Mouse (Mus musculus): ENCODE results near the gene Gm3460. TPM values are rescaled to one million over a fixed set of nuclear protein-coding genes. Genes with fewer than 3 reads are reported as not detected.
"Not testable (repeated sequence)": the region's sequence is repeated elsewhere in the genome, so short reads cannot be mapped to it uniquely, and the experiment has no call there.

Gene Gm3460
- polyA plus RNA-seq (2014; fragmentation: Nextera tagmentation; extraction: Ambion mirVana), result not detected in 2 replicates

DNA sequence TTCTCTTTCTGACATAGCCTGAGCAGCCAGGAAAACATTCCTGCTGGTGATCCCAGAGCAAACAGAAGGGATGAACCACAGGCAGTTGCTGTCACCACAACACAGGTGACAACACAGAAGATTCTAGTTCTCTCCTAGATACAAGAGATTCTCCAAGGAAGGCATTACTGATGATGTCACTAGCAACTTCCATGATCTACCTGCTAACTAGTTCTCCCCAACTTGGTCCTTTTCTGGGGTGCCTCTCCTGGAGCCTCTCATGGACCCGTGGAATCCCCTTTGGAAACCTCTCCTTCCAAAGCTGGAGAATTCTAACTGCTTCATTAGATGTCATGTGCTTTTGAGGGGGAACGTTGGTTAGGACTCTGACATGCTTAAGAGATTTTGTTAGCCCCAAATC lies at the start of gene Gm3460:
TSS of gene Gm3460 (minus strand) at position 101 of the 400 bp plus-strand sequence.
- not testable (repeated sequence) for H3K4me2 ChIP-seq (replicated peaks; ENCODE audit: low read depth, low read length); H3K9ac ChIP-seq (ENCODE audit: low read depth, low read length); H3K4me1 ChIP-seq (replicated peaks; ENCODE audit: control insufficient read depth, insufficient read depth, low read length); H3K9me3 ChIP-seq (ENCODE audit: control insufficient read depth, low read length); H3K27ac ChIP-seq (ENCODE audit: low read depth, low read length); ATAC-seq (ENCODE audit: low FRiP score); H3K36me3 ChIP-seq (ENCODE audit: control insufficient read depth, insufficient read depth, low read length); H3K4me3 ChIP-seq (ENCODE audit: low read depth, low read length); DNase-seq (ENCODE audit: low spot score); H3K27me3 ChIP-seq (ENCODE audit: control insufficient read depth, insufficient read depth, low read length)
- WGBS, result no CpG with 5 or more reads among the region's 2 CpGs

DNA sequence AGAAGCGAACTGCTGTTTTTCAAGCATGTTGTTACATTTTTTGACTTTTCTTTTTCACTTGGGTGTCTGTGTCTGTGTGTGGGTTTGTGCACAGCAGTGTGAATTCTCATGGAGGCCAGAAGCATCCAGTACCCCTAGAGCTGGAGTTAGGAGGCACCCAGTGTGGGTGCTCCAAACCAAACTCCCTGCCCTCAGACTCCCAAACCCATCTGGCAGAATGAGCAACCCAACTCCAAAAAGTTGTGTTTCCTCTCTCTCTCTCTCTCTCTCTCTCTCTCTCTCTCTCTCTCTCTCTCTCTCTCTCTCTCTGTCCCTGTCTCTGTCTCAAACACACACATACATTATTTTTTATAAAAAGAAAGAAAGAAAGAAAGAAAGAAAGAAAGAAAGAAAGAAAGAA lies 15.8 kb downstream of the Gm3460 start:
- not testable (repeated sequence) for H3K4me2 ChIP-seq (replicated peaks; ENCODE audit: low read depth, low read length); H3K9me3 ChIP-seq (ENCODE audit: control insufficient read depth, low read length); H3K4me3 ChIP-seq (ENCODE audit: low read depth, low read length); H3K27ac ChIP-seq (ENCODE audit: low read depth, low read length); H3K36me3 ChIP-seq (ENCODE audit: control insufficient read depth, insufficient read depth, low read length); H3K27me3 ChIP-seq (ENCODE audit: control insufficient read depth, insufficient read depth, low read length); H3K4me1 ChIP-seq (replicated peaks; ENCODE audit: control insufficient read depth, insufficient read depth, low read length); DNase-seq (ENCODE audit: low spot score); ATAC-seq (ENCODE audit: low FRiP score); H3K9ac ChIP-seq (ENCODE audit: low read depth, low read length)
- no CpG with 5 or more reads among the region's 1 CpGs for WGBS

DNA sequence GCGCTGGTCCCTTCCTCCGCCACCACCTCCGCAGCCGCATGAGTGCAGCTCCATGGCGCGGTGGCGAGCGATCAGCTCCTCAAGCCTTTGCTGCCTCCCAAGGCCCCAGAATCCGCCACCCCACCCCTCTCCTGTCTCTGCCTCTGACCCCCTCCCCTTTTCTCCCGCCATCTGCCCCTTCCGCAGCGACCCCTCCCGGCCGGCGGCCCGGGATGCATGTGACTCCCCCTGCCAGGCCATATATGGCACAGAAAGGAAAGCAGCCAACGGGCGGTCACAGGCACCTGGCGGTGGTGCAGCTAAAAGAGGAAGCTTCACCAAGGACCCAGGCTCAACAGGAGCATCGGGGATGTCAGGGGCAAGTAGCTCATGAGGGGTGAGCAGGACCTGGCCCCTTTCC lies 17.2 kb downstream of the Gm3460 start:
- not testable (repeated sequence) for H3K9me3 ChIP-seq (ENCODE audit: control insufficient read depth, low read length); H3K27ac ChIP-seq (ENCODE audit: low read depth, low read length); H3K36me3 ChIP-seq (ENCODE audit: control insufficient read depth, insufficient read depth, low read length); H3K4me1 ChIP-seq (replicated peaks; ENCODE audit: control insufficient read depth, insufficient read depth, low read length); ATAC-seq (ENCODE audit: low FRiP score); H3K27me3 ChIP-seq (ENCODE audit: control insufficient read depth, insufficient read depth, low read length); H3K9ac ChIP-seq (ENCODE audit: low read depth, low read length)
- DNase-seq (ENCODE audit: low spot score), result peak; percentile 58
- H3K4me3 ChIP-seq (ENCODE audit: low read depth, low read length), result peak overlapping the region; percentile 27
- WGBS, result 2% methylated on average over 16 of the region's 20 CpGs
- H3K4me2 ChIP-seq (replicated peaks; ENCODE audit: low read depth, low read length), result peak overlapping the region; percentile 56

DNA sequence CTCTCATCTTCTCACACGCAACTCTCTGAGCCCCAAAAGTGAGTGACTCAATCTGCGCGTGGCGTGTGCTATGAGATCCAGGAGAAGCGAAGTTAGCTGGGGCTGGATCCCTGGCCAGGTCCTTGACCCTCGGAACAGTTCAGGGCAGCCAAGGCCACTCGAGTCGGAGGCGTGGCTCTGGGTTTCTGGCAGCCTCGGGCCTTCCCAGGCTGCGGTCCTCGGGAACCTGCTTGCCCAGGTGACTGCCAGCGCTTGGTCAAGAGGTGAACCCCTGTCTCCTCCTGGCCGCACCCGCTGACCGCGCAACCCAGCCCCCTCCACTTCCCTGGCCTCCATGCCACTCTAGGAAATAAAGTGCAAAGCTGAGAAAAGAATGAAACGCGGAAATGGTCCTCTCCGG lies 17.7 kb downstream of the Gm3460 start:
- DNase-seq (ENCODE audit: low spot score), result peak; percentile 25
- not testable (repeated sequence) for ATAC-seq (ENCODE audit: low FRiP score); H3K9me3 ChIP-seq (ENCODE audit: control insufficient read depth, low read length); H3K4me1 ChIP-seq (replicated peaks; ENCODE audit: control insufficient read depth, insufficient read depth, low read length); H3K36me3 ChIP-seq (ENCODE audit: control insufficient read depth, insufficient read depth, low read length); H3K9ac ChIP-seq (ENCODE audit: low read depth, low read length); H3K27me3 ChIP-seq (ENCODE audit: control insufficient read depth, insufficient read depth, low read length); H3K27ac ChIP-seq (ENCODE audit: low read depth, low read length)
- WGBS, result 3% methylated on average over 18 of the region's 20 CpGs
- Histone ChIP-seq H3K4me2 (replicated peaks; ENCODE audit: low read depth, low read length) (peak overlapping the region; percentile 56), H3K4me3 (ENCODE audit: low read depth, low read length) (peak overlapping the region; percentile 27)

DNA sequence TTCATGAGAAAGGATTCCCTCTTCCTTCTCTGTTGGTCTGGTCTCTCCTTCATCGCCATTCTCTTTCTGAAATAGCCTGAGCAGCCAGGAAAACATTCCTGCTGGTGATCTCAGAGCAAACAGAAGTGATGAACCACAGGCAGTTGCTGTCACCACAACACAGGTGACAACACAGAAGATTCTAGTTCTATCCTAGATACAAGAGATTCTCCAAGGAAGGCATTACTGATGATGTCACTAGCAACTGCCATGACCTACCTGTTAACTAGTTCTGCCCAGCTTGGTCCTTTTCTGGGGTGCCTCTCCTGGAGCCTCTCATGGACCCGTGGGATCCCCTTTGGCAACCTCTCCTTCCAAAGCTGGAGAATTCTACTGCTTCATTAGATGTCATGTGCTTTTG lies 31.7 kb downstream of the Gm3460 start, which contains the start of gene Gm3629:
TSS of gene Gm3629 (minus strand) at position 101 of the 400 bp plus-strand sequence.
- DNase-seq (ENCODE audit: low spot score); ATAC-seq (ENCODE audit: low FRiP score): not testable (repeated sequence)
- 44% methylated on average over 1 of the region's 2 CpGs for WGBS

More for the DNA sequence above, 31.7 kb downstream of the Gm3460 start, which contains the start of gene Gm3629:
- H3K4me3 ChIP-seq (ENCODE audit: low read depth, low read length); H3K4me1 ChIP-seq (replicated peaks; ENCODE audit: control insufficient read depth, insufficient read depth, low read length); H3K4me2 ChIP-seq (replicated peaks; ENCODE audit: low read depth, low read length); H3K9ac ChIP-seq (ENCODE audit: low read depth, low read length); H3K27ac ChIP-seq (ENCODE audit: low read depth, low read length); H3K9me3 ChIP-seq (ENCODE audit: control insufficient read depth, low read length); H3K27me3 ChIP-seq (ENCODE audit: control insufficient read depth, insufficient read depth, low read length); H3K36me3 ChIP-seq (ENCODE audit: control insufficient read depth, insufficient read depth, low read length): not testable (repeated sequence)

Other genes with a start within 250 kb of the Gm3460 start
- gene Gm16440, start 232.1 kb downstream of the Gm3460 start, polyA plus RNA-seq (2014; fragmentation: Nextera tagmentation; extraction: Ambion mirVana), result not detected in 2 replicates
- 1.8 and 1.9 TPM in 2 replicates for gene Gm3591, start 209.9 kb downstream of the Gm3460 start, polyA plus RNA-seq (2014; fragmentation: Nextera tagmentation; extraction: Ambion mirVana)
- gene Gm3594, start 177.8 kb downstream of the Gm3460 start, polyA plus RNA-seq (2014; fragmentation: Nextera tagmentation; extraction: Ambion mirVana), result not detected in 2 replicates
- not detected in 2 replicates for gene Gm8356, start 85.1 kb downstream of the Gm3460 start, polyA plus RNA-seq (2014; fragmentation: Nextera tagmentation; extraction: Ambion mirVana)
- gene Gm3629, start 31.8 kb downstream of the Gm3460 start, polyA plus RNA-seq (2014; fragmentation: Nextera tagmentation; extraction: Ambion mirVana), result 0.23 and 0.35 TPM in 2 replicates
- gene Gm10251, start 61.8 kb upstream of the Gm3460 start, polyA plus RNA-seq (2014; fragmentation: Nextera tagmentation; extraction: Ambion mirVana), result not detected in 2 replicates
- gene Gm8050, start 97.8 kb upstream of the Gm3460 start, polyA plus RNA-seq (2014; fragmentation: Nextera tagmentation; extraction: Ambion mirVana), result 0.22 TPM in 1 of 2 replicates, not detected in the other
- 7.1 and 7.4 TPM in 2 replicates for gene Gm3636, start 119.9 kb upstream of the Gm3460 start, polyA plus RNA-seq (2014; fragmentation: Nextera tagmentation; extraction: Ambion mirVana)
- not detected in 2 replicates for gene Gm8362, start 152.0 kb upstream of the Gm3460 start, polyA plus RNA-seq (2014; fragmentation: Nextera tagmentation; extraction: Ambion mirVana)
- not detected in 2 replicates for gene Gm3642, start 217.9 kb upstream of the Gm3460 start, polyA plus RNA-seq (2014; fragmentation: Nextera tagmentation; extraction: Ambion mirVana)

Measured in hindbrain, embryonic 11.5 days (tissue).